Mouse (Mus musculus) heart, embryonic 14.5 days (tissue): ENCODE results near the gene Katnal1. TPM values are rescaled to one million over a fixed set of nuclear protein-coding genes. Genes with fewer than 3 reads are reported as not detected.
A peak's percentile ranks its signal among the peaks of the same experiment; 100 is the strongest.

ENCODE experiments used
- ATAC-seq: fragments of 200-750 bp; cut with Nextera tagmentation; 2 replicates; pipeline ENCODE4 v1.8.0; 2017; ENCODE audit warnings: low read depth, moderate TSS enrichment; ENCODE audit not compliant: insufficient number of reproducible peaks, insufficient read depth, low FRiP score
- H3K27ac ChIP-seq, 2 experiments: fragments of 200-500 bp in 1 of 2; fragments of 300-500 bp in 1 of 2; sonication (generic) in 1 of 2; replicated peaks in 1 of 2; 2 replicates each; pipeline ENCODE4 v1.5.1; 2012 to 2014; ENCODE audit warnings: low read depth in 2 of 2, low read length in 2 of 2, control low read depth in 1 of 2, mild to moderate bottlenecking in 1 of 2, mixed read lengths in 1 of 2; ENCODE audit not compliant: control insufficient read depth in 1 of 2, insufficient read depth in 1 of 2
- H3K27me3 ChIP-seq: fragments of 300-500 bp; sonication (generic); 2 replicates; pipeline ENCODE4 v1.6.1; 2014; ENCODE audit warnings: mild to moderate bottlenecking, low read length, control low read depth; ENCODE audit not compliant: control insufficient read depth, insufficient read depth
- H3K36me3 ChIP-seq: fragments of 300-500 bp; sonication (generic); 2 replicates; pipeline ENCODE4 v1.6.1; 2014; ENCODE audit warnings: mild to moderate bottlenecking, control low read depth, low read length, mixed read lengths; ENCODE audit not compliant: control insufficient read depth, insufficient read depth
- H3K4me1 ChIP-seq, 2 experiments: fragments of 200-500 bp in 1 of 2; fragments of 300-500 bp in 1 of 2; sonication (generic) in 1 of 2; 2 replicates each; pipeline ENCODE4 v1.6.1; 2012 to 2014; ENCODE audit warnings: low read length in 2 of 2, control low read depth in 1 of 2, mixed read lengths in 1 of 2; ENCODE audit not compliant: control insufficient read depth in 2 of 2, insufficient read depth in 2 of 2
- H3K4me2 ChIP-seq: fragments of 300-500 bp; sonication (generic); 2 replicates; pipeline ENCODE4 v1.6.1; 2014; ENCODE audit warnings: mild to moderate bottlenecking, low read length
- H3K4me3 ChIP-seq, 2 experiments: fragments of 200-500 bp in 1 of 2; fragments of 300-500 bp in 1 of 2; sonication (generic) in 1 of 2; 2 replicates each; pipeline ENCODE4 v1.5.1; 2012 to 2014; ENCODE audit warnings: low read length in 2 of 2, mild to moderate bottlenecking in 2 of 2, control low read depth in 1 of 2, low read depth in 1 of 2, moderate library complexity in 1 of 2; ENCODE audit not compliant: control insufficient read depth in 1 of 2, insufficient read depth in 1 of 2
- H3K9ac ChIP-seq: fragments of 300-500 bp; sonication (generic); 2 replicates; pipeline ENCODE4 v1.6.1; 2014; ENCODE audit warnings: mild to moderate bottlenecking, low read length
- H3K9me3 ChIP-seq: fragments of 300-500 bp; sonication (generic); 2 replicates; pipeline ENCODE4 v1.6.1; 2016; ENCODE audit warnings: low read length, control low read depth; ENCODE audit not compliant: control insufficient read depth
- WGBS: fragments of 180-500 bp; shearing (Covaris S2); extraction: QIAGEN DNeasy Blood & Tissue Kit; methylation state at CpG from one replicate; pipeline ENCODE4 v1.1.7; 2014; 5-methylcytosine and 5-hydroxymethylcytosine counted together
- polyA plus RNA-seq: library from polyadenylated mRNA; unstranded; fragments of >200 nt; fragmentation: Nextera tagmentation; extraction: Ambion mirVana; gene quantifications from 2 replicates; pipeline ENCODE4 v1.2.1, GENCODE M21; 2014

The Katnal1 gene
- polyA plus RNA-seq, 1 experiment from 2014 or later = 15.6 TPM

GRCm38 (mm10) chr5:148960211-148960610 lies 31.1 kb upstream of the Katnal1 start:
- Histone ChIP-seq H3K9ac (peak overlapping the region; percentile 55), H3K27me3 (no peaks in the 10 kb centered on the region), H3K4me2 (peak overlapping the region; percentile 93), H3K36me3 (no peaks in the 10 kb centered on the region), H3K9me3 (no peaks in the 10 kb centered on the region), H3K4me1 (peaks cover 14 to 22% of the 10 kb centered on the region in 2 experiments), H3K4me3 (peak overlapping the region in 1 of 2 experiments; percentile 43; a peak in 1 of 4 replicates), H3K27ac (0 out of 4 replicates have a peak overlapping the region, but pooled peaks of 1 of the 2 experiments have one; percentile 0)
- no peak for ATAC-seq
- 57% methylated on average over 10 of the region's 10 CpGs for WGBS

DNA sequence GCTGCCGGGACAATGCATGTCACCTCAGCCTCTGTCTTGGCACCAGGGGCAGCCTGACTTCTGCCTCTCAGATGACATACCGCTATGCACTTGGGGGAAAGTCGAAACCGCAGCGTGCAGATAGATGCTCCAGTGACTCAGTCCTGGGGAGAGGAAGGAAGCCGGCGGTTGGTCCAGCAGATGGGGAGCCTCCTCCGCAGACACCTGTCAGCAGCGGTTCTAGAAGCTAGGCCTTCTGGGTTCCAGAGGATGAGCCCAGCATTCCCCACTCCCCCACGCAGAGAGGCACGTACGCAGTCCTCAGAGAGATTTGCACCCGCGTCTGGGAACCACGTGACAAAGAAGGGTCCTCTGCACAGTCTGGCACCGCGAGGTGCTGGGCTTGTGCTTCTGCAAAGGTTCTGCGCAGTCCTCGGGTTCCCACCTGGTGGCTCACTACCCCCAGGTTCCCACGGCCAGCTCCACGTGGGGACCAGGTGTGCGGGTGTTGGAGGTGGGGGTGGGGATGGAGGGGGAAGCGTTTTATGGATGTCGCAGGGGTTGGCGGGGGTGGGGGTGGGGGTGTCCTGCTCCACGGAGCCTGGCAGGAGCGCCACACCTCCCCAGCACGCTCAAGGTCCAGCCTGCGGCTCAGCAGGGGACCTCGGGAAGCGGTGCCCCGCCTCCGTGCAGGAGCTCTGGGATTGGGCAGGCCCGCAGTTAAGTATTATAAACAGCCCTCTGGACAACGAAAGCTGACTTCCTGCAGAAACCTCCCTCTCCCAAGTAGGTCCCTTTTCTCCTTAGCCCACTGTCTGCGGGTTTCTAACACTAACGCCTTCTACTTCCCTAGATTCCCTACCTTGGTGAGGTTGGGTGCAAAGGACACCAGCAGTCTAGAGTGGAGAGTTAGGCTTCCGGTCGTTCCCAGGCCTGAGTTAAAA lies 30.2 kb upstream of the Katnal1 start:
- Histone ChIP-seq H3K4me1 (peaks cover 11 to 16% of the 10 kb centered on the region in 2 experiments), H3K4me3 (peak overlapping the region; percentile 35 to 43), H3K27me3 (no peaks in the 10 kb centered on the region), H3K4me2 (peak overlapping the region; percentile 93), H3K9me3 (no peaks in the 10 kb centered on the region), H3K9ac (peak overlapping the region; percentile 55), H3K36me3 (no peaks in the 10 kb centered on the region), H3K27ac (0 out of 4 replicates have a peak overlapping the region, but pooled peaks of 1 of the 2 experiments have one; percentile 8)
- ATAC-seq = peak; percentile 62
- WGBS = 2% methylated on average over 39 of the region's 39 CpGs

DNA sequence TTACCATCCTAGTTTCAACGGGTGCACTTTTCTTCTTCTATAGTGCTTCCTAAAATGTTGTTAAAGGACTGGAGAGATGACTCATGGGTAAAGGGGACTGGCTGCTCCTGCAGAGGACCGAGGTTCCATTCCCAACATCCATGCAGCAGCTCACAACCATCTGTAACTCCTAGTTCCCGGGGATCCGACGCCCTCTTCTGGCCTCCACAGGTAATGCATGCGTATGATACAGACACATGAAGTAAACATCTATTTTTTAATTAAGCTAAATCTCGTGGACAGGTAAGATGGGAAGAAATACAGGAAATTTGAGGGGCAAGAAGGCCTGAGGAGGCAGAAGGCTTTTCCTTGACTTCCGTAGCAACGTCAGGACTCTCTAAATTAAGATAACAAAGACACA lies 29.2 kb upstream of the Katnal1 start:
- Histone ChIP-seq H3K9me3 (no peaks in the 10 kb centered on the region), H3K4me2 (no peak overlapping the region), H3K27ac (no peak overlapping the region), H3K27me3 (no peaks in the 10 kb centered on the region), H3K9ac (no peak overlapping the region), H3K4me1 (peaks cover 11 to 16% of the 10 kb centered on the region in 2 experiments), H3K4me3 (no peak overlapping the region), H3K36me3 (no peaks in the 10 kb centered on the region)
- WGBS = 45% methylated on average over 9 of the region's 9 CpGs
- ATAC-seq = no peak

GRCm38 (mm10) chr5:148956898-148957535 lies 27.9 kb upstream of the Katnal1 start:
- no peak for ATAC-seq
- H3K4me2 ChIP-seq = no peak overlapping the region
- H3K4me3 ChIP-seq = no peak overlapping the region
- no peak overlapping the region for H3K9ac ChIP-seq
- no peaks in the 10 kb centered on the region for H3K9me3 ChIP-seq
- H3K36me3 ChIP-seq = no peaks in the 10 kb centered on the region
- H3K27ac ChIP-seq = no peak overlapping the region
- H3K27me3 ChIP-seq = no peaks in the 10 kb centered on the region
- peaks cover 11 to 16% of the 10 kb centered on the region in 2 experiments for H3K4me1 ChIP-seq
- 57% methylated on average over 9 of the region's 9 CpGs for WGBS

GRCm38 (mm10) chr5:148956091-148956490 lies 27.0 kb upstream of the Katnal1 start:
- 87% methylated on average over 9 of the region's 9 CpGs for WGBS

DNA sequence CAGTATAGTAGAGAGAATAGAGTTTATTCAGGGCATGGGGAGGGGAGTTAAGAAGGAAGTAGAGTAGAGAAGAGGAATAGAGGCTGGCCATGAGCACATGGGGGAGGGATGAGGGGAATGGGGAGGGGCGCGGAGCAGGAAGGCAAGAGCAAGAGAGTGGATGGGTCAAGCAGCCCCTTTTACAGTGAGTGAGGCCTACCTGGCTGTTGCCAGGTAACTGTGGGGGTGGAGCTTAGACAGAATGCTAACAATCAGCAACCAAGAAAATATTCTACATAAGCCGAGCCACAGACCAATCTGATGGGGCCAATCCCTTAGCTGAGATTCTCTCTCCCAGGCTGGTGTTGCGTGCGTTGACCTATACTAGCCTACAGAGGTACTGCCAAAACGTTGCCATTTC lies 26.5 kb upstream of the Katnal1 start:
- Histone ChIP-seq H3K4me1 (peaks cover 13 to 16% of the 10 kb centered on the region in 2 experiments), H3K27me3 (no peaks in the 10 kb centered on the region), H3K9me3 (no peaks in the 10 kb centered on the region), H3K36me3 (no peaks in the 10 kb centered on the region), H3K9ac (no peak overlapping the region), H3K4me2 (no peak overlapping the region), H3K27ac (no peak overlapping the region), H3K4me3 (no peak overlapping the region)
- no peak for ATAC-seq
- 93% methylated on average over 6 of the region's 6 CpGs for WGBS

More at GRCm38 (mm10) chr5:148956091-148956490, 27.0 kb upstream of the Katnal1 start:
- ATAC-seq = no peak
- H3K9ac ChIP-seq = no peak overlapping the region
- H3K4me3 ChIP-seq = no peak overlapping the region
- no peaks in the 10 kb centered on the region for H3K36me3 ChIP-seq
- H3K9me3 ChIP-seq = no peaks in the 10 kb centered on the region
- no peaks in the 10 kb centered on the region for H3K27me3 ChIP-seq
- no peak overlapping the region for H3K4me2 ChIP-seq
- H3K27ac ChIP-seq = no peak overlapping the region
- H3K4me1 ChIP-seq = peaks cover 13 to 16% of the 10 kb centered on the region in 2 experiments

DNA sequence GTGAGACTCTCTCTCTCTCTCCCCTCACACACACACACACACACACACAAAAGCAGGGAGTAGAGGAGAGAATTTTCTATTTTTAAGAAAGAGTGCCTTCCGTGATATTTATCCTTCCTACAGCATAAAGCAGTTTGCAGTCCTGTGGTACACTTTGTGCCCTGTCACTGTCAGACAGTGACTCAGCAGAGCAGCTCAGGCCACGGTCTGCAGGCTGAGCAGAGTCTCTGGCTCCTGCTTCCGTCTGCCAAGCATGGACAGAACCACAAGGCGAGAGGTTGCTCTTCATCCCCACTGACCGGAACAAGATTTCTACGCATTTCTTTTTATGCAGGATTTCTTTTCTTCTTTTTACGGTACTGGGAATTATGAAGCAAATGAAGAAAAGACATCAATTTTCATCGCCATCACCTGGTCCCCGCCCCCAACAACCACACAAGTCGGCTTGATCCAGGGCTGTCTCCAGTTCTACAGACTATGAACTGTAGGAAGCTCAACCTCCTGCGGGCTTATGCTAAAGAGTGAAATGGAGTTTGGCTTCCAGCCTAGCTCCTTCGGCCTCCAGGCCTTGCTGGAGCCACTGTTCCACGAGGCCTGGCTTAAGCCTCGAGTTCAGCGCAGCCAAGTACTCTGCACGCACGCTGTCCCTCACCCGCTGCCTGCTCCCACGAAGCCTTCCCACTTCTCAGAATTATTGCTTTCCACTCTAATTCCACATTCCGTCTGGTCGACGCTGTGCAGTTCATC lies 25.4 kb upstream of the Katnal1 start:
- Histone ChIP-seq H3K27me3 (no peaks in the 10 kb centered on the region), H3K4me1 (peaks cover 7 to 11% of the 10 kb centered on the region in 2 experiments), H3K4me2 (no peak overlapping the region), H3K27ac (no peak overlapping the region), H3K9me3 (no peaks in the 10 kb centered on the region), H3K4me3 (no peak overlapping the region), H3K9ac (no peak overlapping the region; the same call in 1 of the 2 replicates), H3K36me3 (no peaks in the 10 kb centered on the region)
- ATAC-seq = no peak
- 81% methylated on average over 22 of the region's 22 CpGs for WGBS
